Mouse (Mus musculus) testis, adult 2 months (tissue): ENCODE measurements around the gene Pla2g4d. TPM values are rescaled to one million over a fixed set of nuclear protein-coding genes. Genes with fewer than 3 reads are reported as not detected.
"Not testable (repeated sequence)": the region's sequence is repeated elsewhere in the genome, so short reads cannot be mapped to it uniquely, and the experiment has no call there.

Source experiments
- H3K27ac ChIP-seq: fragments of 200-500 bp; 2 replicates; pipeline ENCODE4 v1.5.1; 2012; ENCODE audit warnings: low read depth, low read length; ENCODE audit not compliant: control insufficient read depth, insufficient read depth
- H3K27me3 ChIP-seq: fragments of 200-500 bp; 2 replicates; pipeline ENCODE4 v1.6.1; 2012; ENCODE audit warnings: mild to moderate bottlenecking, low read length, moderate library complexity; ENCODE audit not compliant: control insufficient read depth, insufficient read depth
- H3K36me3 ChIP-seq: fragments of 200-500 bp; 2 replicates; pipeline ENCODE4 v1.6.1; 2012; ENCODE audit warnings: mild to moderate bottlenecking, low read length; ENCODE audit not compliant: control insufficient read depth, insufficient read depth
- H3K4me1 ChIP-seq: fragments of 200-500 bp; 2 replicates; pipeline ENCODE4 v1.6.1; 2012; ENCODE audit warnings: low read length; ENCODE audit not compliant: control insufficient read depth, insufficient read depth
- H3K4me3 ChIP-seq: fragments of 200-500 bp; 2 replicates; pipeline ENCODE4 v1.5.1; 2012; ENCODE audit warnings: low read depth, mild to moderate bottlenecking, low read length, moderate library complexity, mixed read lengths; ENCODE audit not compliant: control insufficient read depth
- CTCF ChIP-seq: fragments of 200-500 bp; IDR thresholded peaks from 2 replicates; pipeline ENCODE4 v1.5.1; 2012; ENCODE audit warnings: low read depth, mild to moderate bottlenecking, inconsistent platforms, low read length, moderate library complexity; ENCODE audit not compliant: control insufficient read depth, insufficient read depth, insufficient replicate concordance
- POLR2A ChIP-seq: fragments of 200-500 bp; IDR thresholded peaks from 2 replicates; pipeline ENCODE4 v1.6.1; 2012; ENCODE audit warnings: low read depth, mild to moderate bottlenecking, inconsistent platforms, low read length, moderate library complexity; ENCODE audit not compliant: control insufficient read depth
- polyA plus RNA-seq: library from polyadenylated mRNA; depleted of rRNA; stranded (reverse); fragments of >200 nt; gene quantifications from 2 replicates; pipeline ENCODE4 v1.2.3, GENCODE M21; 2012; rRNA removed

Gene Pla2g4d
- polyA plus RNA-seq, 1 experiment: 5.8 TPM

DNA sequence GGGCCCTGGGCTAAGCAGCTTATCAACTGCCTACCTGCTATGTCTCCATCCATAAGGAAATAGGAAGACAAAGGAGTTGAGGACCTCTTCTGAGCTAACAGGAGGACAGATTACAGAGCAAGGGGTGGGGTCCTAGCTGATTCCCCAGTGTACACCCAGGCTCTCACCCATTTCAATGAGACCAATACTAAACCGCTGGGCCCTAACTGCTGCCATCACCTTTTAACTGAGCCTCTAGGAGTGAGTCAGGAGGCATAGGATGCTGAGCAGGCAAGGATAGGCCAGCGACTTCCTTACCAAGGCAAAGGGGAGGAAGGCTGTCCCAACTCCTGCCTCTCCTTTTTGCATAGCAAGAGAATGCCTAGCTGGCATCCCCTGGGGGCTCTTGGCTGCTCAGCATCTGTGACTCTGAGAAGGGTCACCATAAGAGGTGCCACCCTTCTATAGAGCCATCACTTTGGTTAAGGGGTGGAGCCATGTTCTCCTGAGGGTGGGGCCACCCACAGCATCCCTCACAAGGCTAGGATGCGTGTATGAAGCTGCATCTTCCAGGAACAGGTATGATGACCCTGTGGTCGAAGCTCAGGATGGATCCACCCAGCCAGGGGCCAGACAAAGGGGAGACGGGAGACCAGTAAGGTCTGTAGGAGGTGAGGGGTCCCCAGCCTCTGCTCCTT, 46.1 kb downstream of the Pla2g4d start:
- H3K27ac ChIP-seq: no peak overlapping the region
- no peaks in the 10 kb centered on the region; the same call in 1 of the 2 replicates for H3K4me1 ChIP-seq
- no peaks in the 10 kb centered on the region for H3K27me3 ChIP-seq
- no peaks in the 10 kb centered on the region for H3K36me3 ChIP-seq
- TF ChIP-seq CTCF (no peak), POLR2A (no peak)
- no peak overlapping the region for H3K4me3 ChIP-seq

- not testable (repeated sequence) for H3K36me3 ChIP-seq, H3K27me3 ChIP-seq, H3K4me1 ChIP-seq, H3K4me3 ChIP-seq, H3K27ac ChIP-seq
Observed at GRCm38 (mm10) chr2:120238733-120239132, 50.3 kb downstream of the Pla2g4d start.

DNA sequence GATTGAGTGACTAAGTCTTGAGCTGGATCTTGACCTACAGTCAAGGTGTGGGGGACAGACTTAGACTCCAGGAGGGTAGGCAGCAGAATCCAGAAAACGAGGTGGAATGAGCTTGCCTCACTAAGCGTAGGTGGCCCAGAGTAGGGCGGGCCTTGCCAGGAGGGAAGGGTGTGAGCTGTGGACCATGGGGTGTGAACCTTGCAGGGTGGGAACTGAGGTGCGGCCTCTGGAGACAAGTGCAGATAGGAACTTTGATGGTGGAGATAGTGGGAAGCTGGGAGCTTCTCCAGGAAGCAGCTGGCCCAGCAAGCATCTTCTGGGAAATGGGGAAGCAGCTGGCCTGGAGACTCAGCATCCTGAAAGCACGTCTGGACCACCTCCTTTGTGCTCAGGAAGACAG, 51.2 kb downstream of the Pla2g4d start:
- Histone ChIP-seq H3K4me1 (no peaks in the 10 kb centered on the region), H3K36me3 (no peaks in the 10 kb centered on the region), H3K4me3 (no peak overlapping the region), H3K27ac (no peak overlapping the region), H3K27me3 (no peaks in the 10 kb centered on the region)
- TF ChIP-seq CTCF (no peak), POLR2A (no peak)

DNA sequence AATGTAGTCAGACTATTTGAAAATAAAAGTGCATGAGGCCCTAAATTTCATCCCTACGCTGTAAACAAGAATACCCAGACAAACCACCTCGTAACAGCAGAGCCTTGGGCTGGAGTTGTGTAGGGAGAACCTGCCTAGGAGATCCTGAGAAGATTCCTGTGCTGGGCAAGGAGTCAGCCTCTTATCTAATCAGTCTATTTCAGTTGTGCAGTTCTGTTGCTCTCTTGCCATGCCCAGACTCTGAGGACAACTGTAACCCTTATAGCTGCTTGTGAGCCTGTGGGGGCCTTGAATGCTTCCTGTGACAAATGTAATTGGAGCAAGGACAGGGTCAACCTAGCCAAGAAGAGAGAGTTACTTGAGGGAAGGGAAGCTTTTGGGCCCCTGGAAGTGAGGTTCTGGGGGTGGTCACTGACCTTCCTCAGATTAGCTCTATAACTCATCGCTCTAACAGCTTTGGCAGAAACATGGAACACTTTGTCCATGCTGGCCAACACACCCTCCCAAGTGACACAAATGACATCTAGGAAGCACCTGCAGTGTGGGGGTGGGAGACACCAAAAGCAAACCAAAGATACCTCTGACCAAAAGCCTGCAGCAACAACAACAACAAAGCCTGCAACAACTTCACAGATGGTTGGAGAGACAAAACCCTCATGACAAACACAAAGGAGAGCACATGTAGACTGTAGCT, 52.9 kb downstream of the Pla2g4d start:
- Histone ChIP-seq H3K27ac (no peak overlapping the region), H3K4me1 (no peaks in the 10 kb centered on the region), H3K36me3 (no peaks in the 10 kb centered on the region), H3K4me3 (no peak overlapping the region), H3K27me3 (no peaks in the 10 kb centered on the region)
- TF ChIP-seq POLR2A (no peak), CTCF (no peak)

- H3K4me1 ChIP-seq: no peaks in the 10 kb centered on the region
- H3K36me3 ChIP-seq: no peaks in the 10 kb centered on the region
- no peaks in the 10 kb centered on the region for H3K27me3 ChIP-seq
- H3K4me3 ChIP-seq: no peak overlapping the region
- no peak overlapping the region for H3K27ac ChIP-seq
- no peak for TF ChIP-seq CTCF
- no peak for TF ChIP-seq POLR2A
Observed at GRCm38 (mm10) chr2:120235381-120235780, 53.6 kb downstream of the Pla2g4d start.

DNA sequence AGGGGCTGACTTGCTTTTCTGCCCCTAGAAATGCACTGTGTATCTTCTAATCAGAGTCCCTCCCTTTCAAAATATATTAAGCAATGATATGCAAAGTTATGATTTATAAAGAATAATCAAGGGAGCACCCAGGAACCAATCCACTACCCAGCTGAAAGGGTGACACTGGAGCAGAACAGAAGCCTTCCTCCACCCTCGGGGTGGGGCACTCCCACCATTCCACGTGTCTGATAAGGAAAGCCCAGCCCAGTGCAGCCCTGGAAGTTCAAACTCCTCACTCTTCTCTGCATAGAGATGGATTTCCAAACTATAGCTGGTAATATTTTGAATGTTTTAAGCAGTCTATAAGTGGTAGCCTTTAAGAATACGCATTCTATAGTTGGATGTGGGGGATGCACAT, 57.4 kb downstream of the Pla2g4d start:
- Histone ChIP-seq H3K4me3 (no peak overlapping the region), H3K4me1 (no peaks in the 10 kb centered on the region), H3K27me3 (no peaks in the 10 kb centered on the region), H3K27ac (no peak overlapping the region), H3K36me3 (no peaks in the 10 kb centered on the region)
- no peak for TF ChIP-seq POLR2A
- TF ChIP-seq CTCF: no peak

Other genes with a start within 250 kb of the Pla2g4d start
- gene Ehd4, start 134.6 kb downstream of the Pla2g4d start, polyA plus RNA-seq: 3.4 and 5.8 TPM in 2 replicates
- gene Pla2g4e, start 43.9 kb downstream of the Pla2g4d start, polyA plus RNA-seq: 0.68 and 1.1 TPM in 2 replicates
- 0.20 and 0.31 TPM in 2 replicates for gene Pla2g4f, start 25.0 kb upstream of the Pla2g4d start, polyA plus RNA-seq
- gene Vps39, start 63.9 kb upstream of the Pla2g4d start, polyA plus RNA-seq: 10.6 and 11.4 TPM in 2 replicates
- gene Ganc, start 114.7 kb upstream of the Pla2g4d start, polyA plus RNA-seq: 7.2 and 8.4 TPM in 2 replicates
- gene Tmem87a, start 114.9 kb upstream of the Pla2g4d start, polyA plus RNA-seq: 6.7 and 7.2 TPM in 2 replicates
- gene Capn3, start 166.8 kb upstream of the Pla2g4d start, polyA plus RNA-seq: 0.75 and 1.2 TPM in 2 replicates